Mouse (Mus musculus) frontal cortex, postnatal 10 days (tissue): ENCODE measurements around the gene Gck.

Experiments used
- DNase-seq, 2 experiments: peaks; one replicate each; pipeline ENCODE4 v3.0.0; 2022; ENCODE audit warnings: low spot score in 2 of 2, mixed read lengths in 1 of 2

Gck gene

GRCm38 (mm10) chr11:5949586-5950352 lies at the start of gene Gck:
Gene Gck, minus strand, starts transcription at chr11:5950081.
- DNase-seq, result no peak

- DNase-seq, result no peak
Measured at GRCm38 (mm10) chr11:5998472-5998871, 48.6 kb upstream of the Gck start.

- DNase-seq, result peak; percentile 61 to 72
Measured at GRCm38 (mm10) chr11:5995989-5996388, 46.1 kb upstream of the Gck start.

GRCm38 (mm10) chr11:5994880-5995279 lies 45.0 kb upstream of the Gck start:
- DNase-seq, result no peak

GRCm38 (mm10) chr11:5994212-5994611 lies 44.3 kb upstream of the Gck start:
- DNase-seq, result no peak

GRCm38 (mm10) chr11:5990910-5991309 lies 41.0 kb upstream of the Gck start:
- no peak for DNase-seq

GRCm38 (mm10) chr11:5989954-5990593 lies 40.2 kb upstream of the Gck start:
- DNase-seq, result no peak

GRCm38 (mm10) chr11:5988126-5988525 lies 38.2 kb upstream of the Gck start:
- no peak for DNase-seq

GRCm38 (mm10) chr11:5983629-5984028 lies 33.7 kb upstream of the Gck start:
- DNase-seq, result no peak

GRCm38 (mm10) chr11:5981323-5981722 lies 31.4 kb upstream of the Gck start:
- no peak for DNase-seq

GRCm38 (mm10) chr11:5980561-5980960 lies 30.7 kb upstream of the Gck start:
- DNase-seq, result no peak

GRCm38 (mm10) chr11:5980108-5980507 lies 30.2 kb upstream of the Gck start:
- DNase-seq, result no peak

- DNase-seq, result no peak
Measured at GRCm38 (mm10) chr11:5979088-5979487, 29.2 kb upstream of the Gck start.

- no peak for DNase-seq
Measured at GRCm38 (mm10) chr11:5976106-5976505, 26.2 kb upstream of the Gck start.

GRCm38 (mm10) chr11:5975068-5975467 lies 25.2 kb upstream of the Gck start:
- DNase-seq, result no peak

- DNase-seq, result no peak
Measured at GRCm38 (mm10) chr11:5974053-5974452, 24.2 kb upstream of the Gck start.

- no peak for DNase-seq
Measured at GRCm38 (mm10) chr11:5973151-5973550, 23.3 kb upstream of the Gck start.

GRCm38 (mm10) chr11:5971202-5971601 lies 21.3 kb upstream of the Gck start:
- DNase-seq, result no peak

GRCm38 (mm10) chr11:5968223-5968622 lies 18.3 kb upstream of the Gck start:
- DNase-seq, result no peak

GRCm38 (mm10) chr11:5966751-5967150 lies 16.9 kb upstream of the Gck start:
- DNase-seq, result no peak

- no peak for DNase-seq
Measured at GRCm38 (mm10) chr11:5965865-5966264, 16.0 kb upstream of the Gck start.

- no peak for DNase-seq
Measured at GRCm38 (mm10) chr11:5960051-5960450, 10.2 kb upstream of the Gck start.

- DNase-seq, result peak; percentile 88 to 93
Measured at GRCm38 (mm10) chr11:5955546-5956276, 5.8 kb upstream of the Gck start, which contains the start of gene Ykt6. Gene Ykt6, plus strand, starts transcription at chr11:5955693.
